Mouse (Mus musculus) ES-CJ7 (cell line): ENCODE results near the gene Gm10803.
A peak's percentile ranks its signal among the peaks of the same experiment; 100 is the strongest.
"Not testable (repeated sequence)": the region's sequence is repeated elsewhere in the genome, so short reads cannot be mapped to it uniquely, and the experiment has no call there.

ENCODE experiments used
- DNase-seq: peaks from one replicate; pipeline ENCODE4 v3.0.0; 2011; ENCODE audit warnings: low read depth, low spot score

The Gm10803 gene

DNA sequence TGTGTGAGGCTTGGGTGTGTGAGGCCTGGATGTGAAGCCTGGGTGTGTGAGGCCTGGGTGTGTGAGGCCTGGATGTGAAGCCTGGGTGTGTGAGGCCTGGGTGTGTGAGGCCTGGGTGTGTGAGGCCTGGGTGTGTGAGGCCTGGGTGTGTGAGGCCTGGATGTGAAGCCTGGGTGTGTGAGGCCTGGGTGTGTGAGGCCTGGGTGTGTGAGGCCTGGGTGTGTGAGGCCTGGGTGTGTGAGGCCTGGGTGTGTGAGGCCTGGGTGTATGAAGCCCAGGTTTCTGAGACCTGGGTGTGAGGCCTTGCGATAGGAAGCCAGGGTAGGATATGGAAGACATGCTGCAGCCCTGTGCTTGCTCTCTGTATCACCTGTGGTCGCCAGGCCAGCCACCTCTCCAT lies at the start of gene Gm10803:
Gene Gm10803, plus strand, starts transcription at position 301 of the 400 bp plus-strand sequence.
- not testable (repeated sequence) for DNase-seq

DNA sequence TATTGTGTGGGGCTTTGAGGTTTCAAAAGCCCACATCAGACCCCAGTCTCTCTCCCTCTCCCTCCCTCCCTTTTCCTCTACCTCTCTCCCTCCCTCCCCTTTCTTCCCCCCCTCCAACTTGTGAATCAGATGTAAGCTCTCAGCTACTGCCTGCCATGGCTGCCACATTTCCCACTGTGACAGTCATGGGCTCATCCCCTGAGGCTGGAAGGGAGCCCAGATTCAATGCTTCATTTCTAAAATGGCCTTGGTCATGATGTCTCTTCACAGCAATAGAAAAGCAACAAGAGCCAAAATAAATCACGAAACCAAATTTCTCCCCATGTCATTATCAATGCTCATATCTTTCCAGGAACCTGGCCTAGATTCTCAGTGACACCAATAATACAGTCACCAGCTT lies 49.5 kb upstream of the Gm10803 start:
- DNase-seq = no peak

DNA sequence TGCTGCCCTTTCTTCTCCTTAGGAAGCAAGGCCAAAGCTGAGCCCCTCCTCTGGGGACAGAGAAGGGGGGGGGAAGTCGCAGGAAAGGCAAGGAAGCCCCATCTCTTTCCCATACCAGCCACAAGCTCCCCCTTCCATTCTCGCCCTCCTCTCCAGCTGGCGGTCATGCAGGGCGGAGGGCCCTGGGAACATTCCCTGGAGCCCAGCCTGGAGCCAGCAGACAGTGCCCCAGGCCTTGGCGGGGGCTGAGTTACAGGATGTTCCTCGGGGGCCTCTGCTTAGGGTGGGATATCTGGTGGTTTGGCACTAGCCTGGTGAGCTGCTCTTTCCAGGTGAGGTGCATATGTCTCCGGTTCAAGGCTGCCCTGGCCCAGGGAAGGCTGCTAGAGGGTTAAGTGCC lies 48.2 kb upstream of the Gm10803 start:
- DNase-seq = no peak

DNA sequence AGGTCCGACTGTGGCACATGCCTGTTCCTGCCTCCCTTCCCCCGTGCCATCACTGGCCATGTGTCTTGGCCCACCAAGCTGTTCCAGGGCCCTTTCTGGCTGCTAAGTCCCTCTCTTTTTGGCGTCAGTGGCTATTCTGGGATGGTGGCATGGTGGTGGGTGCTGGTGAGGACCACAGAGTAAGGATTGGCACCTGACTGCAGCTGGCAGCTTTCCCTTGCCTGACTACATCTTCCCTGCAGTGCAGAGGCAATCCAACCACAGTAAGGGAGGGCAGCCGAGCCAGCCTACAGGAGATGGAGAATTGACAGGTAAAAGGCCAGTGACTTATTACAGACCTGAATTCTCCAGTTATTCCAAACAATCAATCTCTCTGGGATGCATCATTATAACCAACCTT lies 45.1 kb upstream of the Gm10803 start:
- no peak for DNase-seq

DNA sequence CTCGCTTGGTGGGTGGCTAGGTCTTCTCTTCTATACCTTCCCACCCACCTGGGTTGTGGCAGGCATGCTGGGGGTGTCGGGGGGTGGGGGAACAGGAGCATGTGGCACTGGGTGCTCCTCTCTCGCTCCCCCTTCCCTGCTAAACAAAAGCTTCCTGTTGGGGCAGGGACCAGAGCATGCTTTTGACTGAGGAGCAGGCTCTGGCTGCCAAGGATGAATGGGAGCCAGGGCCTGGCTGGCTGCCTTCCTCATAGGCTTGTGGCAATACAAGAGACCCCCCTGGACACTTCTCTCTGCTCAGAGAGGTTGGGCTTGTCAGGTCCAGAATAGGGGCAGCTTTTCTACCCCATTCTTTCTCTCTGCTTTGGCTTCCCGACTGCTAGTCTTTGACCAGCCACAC lies 39.3 kb upstream of the Gm10803 start:
- DNase-seq = no peak

DNA sequence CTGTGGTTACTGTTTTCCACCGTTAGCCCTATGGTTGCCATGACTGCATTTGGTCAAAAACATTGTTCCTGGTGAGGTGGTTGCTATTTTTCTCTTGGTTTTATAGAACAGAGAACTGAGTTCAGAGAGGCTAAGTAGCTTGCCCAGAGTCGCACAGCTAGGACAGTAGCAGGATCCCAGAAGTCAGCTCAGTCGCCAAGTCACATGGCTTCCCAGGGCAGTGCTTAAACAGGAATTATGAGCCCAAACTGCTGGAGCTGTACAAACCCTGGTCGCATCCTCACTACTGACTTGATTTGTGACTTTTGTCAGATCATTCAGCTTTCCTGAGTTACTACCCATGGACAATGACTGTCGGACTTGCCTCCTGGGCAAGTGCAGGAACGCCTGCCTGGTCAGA lies 38.8 kb upstream of the Gm10803 start:
- no peak for DNase-seq

DNA sequence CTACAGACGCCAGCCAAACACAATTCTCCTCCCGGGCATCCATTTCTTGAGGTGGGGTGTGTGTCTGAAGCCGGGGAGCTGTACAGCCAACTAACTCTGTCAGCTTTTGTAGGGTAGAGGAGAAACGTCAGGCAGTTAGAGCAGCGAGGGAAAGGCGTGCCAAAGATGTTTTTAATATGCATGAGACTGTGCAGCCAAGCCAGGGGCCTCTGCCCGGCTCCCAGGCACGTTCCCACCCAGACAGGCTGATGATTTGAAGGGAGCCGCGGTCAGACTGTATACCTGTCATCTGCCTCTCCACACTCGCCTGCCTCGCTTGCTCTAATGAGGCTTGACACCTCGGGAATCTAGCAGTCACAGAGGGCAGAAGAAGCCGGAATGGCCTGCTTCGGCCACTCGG lies 38.4 kb upstream of the Gm10803 start:
- DNase-seq = no peak

DNA sequence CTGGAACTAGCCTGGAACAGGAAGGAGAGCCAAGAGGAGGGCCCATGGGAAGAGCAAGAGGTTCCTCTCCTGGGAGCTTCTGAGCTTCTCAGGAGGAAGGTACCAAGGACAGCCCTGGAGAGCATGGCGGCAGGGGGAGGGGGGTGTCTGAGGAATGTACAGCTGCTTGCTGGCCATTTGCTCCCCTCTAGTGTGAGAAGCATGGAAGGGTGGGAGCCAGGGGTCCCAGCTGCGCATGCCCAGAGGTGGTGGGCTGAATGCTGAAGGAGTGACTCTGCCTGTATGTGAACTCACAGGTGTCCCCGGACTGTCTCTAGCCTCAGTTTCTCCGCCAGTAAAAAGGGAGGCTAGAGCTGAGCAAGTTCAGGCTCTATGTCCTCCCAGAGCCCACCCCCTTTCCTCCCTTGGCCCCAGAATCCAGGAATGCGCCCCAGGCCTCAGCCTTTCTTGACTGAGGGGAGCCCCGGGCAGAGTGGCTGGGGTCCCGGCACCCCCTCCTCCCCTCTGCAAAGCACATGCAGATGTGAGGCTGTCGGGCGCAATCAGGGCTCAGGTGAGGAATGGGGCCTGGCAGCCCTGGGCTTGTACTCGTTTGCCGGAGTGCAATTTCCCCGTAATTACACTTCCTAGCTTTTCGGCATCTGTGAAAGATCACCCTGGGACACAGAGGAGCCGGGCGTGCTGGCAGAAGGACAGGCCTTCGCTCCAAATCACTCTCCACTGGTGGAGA lies 35.2 kb upstream of the Gm10803 start:
- no peak for DNase-seq

DNA sequence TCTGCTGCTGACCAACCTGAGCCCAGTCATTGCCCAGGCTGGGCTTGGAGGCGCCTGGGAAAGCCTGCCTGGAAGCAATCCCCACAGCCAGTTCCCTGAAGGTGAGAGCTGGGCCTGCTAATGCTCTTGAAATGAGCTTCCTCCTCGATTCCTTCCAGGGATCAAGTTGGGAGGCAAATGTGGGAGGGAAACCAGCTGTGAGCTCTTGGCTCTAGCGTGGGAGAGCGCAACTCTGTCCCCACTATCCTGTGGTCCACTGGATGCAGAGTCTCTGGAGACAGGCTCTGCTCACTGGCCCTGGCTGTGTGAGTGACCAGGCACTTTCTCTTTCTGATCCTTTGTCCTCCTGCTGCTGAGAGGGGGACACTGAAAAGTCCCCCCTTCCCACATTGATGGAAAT lies 30.8 kb upstream of the Gm10803 start:
- DNase-seq = no peak

DNA sequence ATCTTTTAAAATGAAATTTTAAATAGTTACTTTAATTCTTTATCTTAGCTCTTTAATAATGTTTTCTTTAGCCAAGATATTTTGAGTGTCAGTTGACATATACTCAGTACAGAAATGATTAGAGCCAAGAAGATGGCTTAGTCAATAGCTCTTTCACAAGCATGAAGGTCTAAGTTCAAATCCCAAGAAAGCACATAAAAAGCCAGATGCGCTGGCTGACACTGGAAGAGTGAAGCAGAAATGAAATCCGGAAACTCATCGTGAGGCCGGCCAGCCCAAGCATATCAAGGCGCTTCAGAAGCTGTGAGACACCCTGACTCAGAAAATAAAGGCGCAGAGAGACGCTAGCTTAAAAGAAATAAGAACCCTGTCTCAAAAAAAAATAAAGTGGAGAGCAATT lies 26.5 kb upstream of the Gm10803 start:
- no peak for DNase-seq

DNA sequence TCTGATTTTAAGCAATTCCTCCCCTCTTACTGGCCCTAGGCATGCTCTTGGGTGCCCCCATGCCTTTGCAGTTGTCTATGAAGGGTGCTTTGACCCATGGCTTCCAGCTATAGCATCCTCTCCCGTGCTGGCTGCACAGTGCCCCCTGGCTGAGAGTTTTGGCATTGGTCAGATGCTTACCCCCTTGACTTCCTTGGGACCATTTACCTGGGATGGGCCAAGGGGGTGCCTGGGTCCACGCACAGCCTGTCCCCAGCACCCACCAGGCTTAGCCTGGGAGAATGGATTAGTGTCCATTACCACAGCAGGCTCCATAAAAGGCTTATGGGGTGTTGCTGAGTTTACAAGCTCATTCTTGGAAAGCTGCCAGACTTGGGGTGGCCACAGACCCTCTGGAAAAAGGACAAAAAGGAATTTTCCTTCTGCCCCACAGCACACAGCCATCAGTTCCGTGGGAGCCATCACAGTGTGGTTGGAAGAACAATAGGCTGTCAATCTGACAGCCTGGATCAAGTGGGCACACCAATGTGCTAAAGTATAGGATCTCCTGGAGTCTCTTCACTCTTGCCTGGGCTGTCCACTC lies 22.9 kb upstream of the Gm10803 start:
- peak; percentile 23 for DNase-seq

DNA sequence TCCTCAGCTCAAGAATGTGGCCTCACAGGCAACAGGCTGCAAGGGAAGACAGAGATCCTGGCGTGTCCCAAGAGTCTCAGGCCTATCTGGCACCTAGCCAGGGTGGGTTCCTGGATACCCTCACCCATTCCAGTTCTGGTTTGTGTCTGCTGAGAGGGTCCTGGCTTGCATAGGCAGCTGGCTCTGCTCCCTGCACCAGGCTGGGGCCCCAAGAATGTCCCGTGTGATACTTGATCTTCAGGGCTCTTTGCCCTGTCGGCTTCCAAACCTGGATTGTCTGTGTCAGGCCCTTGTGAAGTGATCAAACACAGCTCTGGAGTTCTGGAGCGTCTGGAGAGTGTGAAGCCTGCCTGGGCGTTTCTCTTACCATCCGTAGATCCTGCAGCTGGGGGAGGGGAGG lies 22.2 kb upstream of the Gm10803 start:
- DNase-seq = peak; percentile 7

DNA sequence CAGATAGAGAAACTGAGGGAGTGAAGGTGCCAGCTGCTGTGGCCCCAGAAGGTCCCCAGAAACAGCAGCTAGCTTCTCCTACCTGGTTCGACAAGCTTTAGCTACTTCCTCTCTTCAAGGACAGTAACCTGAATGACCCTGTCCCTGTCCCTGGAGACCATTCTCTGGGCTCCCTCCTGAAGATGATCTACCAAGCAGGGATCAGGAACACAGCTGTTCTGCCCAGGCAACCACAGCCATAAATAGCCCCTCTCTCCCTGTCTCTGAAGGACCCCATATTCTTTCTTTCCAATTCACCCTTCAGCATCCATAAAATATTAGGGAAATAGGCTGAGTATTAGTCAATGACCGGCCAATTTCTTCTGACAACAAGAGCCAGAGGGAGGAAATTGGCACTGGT lies 18.6 kb upstream of the Gm10803 start:
- no peak for DNase-seq

DNA sequence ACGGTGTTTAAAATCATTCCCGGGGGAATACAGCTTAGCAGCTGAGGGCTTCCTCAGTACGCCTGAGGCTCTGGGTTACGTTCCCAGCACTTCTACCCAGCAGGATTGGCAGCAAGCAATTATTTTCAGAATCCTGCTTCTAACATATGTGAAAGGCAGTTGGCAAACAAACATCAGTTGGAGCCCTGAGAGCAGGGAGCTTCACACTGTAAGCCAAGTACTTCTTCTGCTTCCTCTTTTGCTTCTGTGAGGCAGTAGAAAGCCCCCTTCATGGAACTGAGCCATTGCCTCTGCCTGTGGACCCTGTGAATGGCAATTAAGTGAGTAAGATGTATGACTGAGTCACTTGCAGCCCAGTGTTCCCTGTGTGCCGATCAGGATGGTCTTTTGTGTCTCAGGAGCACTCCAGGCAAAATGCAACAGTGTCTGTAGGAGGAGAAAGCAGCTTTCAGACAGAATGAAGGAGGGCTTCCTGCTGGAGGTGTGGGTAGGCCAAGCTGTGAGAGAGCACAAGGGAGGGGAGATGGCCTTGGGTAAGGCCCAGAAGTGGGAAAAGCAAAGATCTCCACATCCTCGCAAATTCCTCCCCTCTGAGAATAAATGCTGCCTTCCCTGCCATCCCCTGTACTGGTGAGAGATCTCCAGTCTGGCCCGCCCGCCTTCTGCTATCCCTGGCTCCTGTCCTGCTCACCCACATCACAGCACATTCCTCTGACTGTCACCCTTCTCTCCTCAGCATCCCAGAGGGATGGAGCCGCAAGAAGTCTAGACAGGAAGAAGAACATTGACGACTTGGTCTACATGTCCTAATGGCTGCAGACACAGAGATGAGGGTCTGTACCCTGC lies 7.5 kb upstream of the Gm10803 start:
- DNase-seq = no peak

DNA sequence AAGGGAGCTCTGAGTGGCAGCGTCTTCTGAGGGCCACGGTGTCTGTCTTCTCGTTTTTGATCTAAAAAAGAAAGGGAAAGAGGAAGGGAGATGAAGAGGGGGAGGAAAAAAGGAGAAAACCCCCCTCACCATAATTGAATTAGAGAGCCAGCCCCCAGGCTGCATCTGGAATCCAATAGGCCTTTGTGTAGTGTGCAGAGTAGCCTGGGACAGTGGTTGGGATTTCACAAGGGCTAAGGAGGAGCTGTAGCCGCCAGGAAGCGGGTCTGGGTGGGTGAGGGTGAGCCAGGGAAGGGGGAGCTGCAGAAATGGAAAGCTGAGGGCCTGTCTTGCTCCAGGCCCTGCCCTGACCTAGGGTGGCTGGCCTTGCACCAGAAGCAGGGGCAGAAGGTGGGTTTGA lies 6.5 kb upstream of the Gm10803 start:
- no peak for DNase-seq

DNA sequence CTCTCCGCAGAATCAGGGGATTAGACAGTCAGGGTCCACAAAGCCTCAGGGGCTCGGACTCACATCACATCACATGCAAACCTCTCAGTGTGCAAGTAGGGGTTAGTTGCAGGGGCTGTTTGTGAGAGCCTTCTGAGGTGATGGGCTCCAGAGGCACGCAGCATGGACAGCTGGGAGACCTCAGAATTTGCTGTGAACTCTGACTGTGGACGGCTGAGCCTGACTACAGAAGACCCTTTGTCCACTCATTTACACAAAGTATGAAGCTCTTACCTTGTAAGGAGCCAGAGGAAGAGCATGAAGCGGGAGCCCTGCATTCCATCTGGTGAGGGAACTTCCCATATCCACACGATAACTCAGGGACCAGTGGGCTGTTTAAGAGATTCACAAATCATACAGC lies 5.3 kb downstream of the Gm10803 start:
- DNase-seq = no peak

DNA sequence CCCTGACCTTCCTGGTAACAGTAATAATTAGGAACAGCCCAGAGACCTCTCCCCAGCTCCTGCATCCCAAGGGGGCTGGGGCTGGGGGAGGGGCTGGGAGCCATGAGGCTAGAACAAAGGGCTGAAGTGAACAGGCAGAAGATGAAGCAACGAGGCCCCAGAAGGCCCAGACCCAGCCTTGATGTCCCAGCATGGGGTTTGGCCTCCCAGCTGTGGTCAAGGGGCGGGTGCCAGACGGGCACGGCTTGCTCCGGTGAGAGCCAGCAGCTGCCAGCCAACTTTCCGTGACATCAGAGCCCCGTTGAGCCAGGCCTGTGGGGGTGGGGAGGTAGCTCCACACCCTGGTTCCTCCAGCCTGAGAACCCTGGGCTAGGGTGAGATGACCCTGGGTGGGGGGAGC lies 7.3 kb downstream of the Gm10803 start:
- no peak for DNase-seq

DNA sequence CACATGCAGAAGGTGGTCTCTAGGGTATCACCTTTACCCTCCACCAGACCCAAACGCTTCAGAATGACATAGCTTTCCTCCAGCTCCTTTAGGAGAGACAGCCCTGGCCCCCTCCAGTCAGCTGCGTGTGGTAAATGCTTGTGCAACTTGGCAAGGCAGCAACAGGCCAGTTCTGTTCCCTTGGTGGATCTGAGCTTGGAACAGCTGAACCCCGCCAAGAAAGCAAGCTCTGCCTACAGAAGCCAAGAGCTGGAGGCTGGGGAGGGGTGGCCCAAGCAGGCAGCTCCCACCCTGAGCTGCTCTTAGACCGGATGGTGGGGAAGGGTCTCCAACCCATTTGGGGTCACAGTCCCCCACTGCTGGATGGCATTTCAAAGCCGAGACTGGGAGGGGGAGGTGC lies 12.2 kb downstream of the Gm10803 start:
- no peak for DNase-seq

DNA sequence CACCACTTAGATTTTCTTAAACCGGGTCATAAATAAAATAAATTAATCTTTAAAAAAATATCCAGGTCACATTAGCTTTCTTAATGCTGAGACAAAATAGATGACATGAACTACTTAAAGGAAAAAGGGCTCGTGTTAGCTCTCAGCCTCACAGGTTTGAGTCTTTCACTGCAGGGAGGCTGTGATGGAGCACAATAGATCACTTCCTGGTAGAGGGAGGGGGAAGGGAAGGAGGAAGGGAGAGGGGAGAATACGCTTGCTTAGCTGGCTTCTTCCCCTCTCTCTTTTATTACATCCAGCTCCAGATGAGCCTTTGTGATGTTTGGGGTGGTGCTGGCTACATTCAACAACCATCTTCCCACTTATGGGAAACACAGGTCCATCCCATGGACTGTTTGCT lies 20.9 kb downstream of the Gm10803 start:
- DNase-seq = peak; percentile 52

DNA sequence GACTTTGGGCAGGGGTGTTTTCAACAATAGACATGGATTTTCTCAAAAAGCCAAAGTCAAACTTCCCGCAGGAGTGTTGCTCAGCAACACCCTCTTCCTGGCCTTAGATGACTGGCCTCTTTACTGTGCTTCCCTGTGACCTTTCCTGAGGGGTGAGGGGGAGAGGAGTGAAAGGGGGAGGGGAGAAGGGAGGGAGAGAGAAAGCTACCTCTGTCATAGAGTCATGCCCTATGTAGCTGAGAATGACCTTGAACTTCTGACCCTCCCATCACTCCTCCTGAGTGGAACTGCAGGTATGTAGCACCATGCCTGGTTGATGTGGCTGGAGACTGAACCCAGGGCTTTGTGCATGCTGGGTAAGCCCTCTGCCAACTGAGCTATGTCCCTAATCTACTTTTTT lies 25.5 kb downstream of the Gm10803 start:
- peak; percentile 70 for DNase-seq

DNA sequence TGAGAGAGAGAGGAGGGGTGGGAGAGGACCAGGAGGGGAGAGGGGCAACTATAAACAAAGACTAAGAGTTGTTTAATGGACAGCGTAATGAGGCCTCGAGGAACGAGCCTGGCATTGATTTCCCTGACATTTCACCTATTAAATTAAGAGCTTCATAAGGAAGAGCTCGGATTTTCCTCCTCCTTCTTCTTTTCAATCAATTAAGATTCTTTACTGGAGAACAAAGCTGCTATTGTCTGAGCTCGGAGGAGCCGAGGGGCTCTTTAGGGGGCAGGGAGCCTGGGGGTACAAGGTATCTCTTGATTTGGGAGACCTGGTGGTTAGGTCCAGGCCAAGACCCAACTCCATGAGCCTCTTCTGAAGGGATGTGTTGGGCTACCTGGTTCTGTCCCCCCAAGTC lies 27.1 kb downstream of the Gm10803 start:
- no peak for DNase-seq

DNA sequence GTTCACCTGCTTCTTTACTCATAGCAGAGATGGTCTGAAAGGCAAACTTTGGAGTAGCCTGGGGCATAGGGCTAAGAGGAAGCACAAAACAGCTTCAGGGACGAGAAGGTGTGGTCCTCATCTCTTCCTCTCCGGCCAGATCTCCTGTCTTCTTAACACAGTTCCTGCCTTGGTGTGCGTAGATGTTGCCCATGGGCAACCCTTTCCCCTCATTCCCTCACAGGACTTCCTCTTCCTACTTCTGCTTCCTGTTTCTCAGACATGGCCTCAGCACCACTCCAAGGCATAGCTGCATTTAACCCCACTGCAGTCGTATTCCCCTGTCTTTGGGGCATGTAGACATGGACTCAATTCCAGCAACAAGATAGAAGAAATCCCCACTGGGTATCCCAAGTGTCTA lies 29.5 kb downstream of the Gm10803 start:
- DNase-seq = no peak

DNA sequence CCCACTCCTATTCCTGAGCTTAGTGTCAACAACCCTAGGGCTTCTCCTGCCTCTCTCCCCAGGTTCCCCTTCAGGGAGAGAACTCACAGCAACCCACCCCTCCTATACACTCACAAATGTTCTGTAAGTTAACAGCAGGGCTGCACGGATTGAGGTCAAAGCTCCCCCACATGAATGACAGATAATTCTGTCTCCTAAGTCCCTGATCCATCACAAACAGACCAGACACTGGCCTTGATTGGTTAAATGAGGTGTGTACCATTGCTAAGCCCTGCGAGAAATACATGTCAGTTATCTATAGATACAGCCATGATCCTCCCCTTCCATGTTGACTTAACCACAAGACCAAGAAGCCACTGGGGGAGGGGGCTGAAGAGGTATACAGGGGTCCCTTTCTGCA lies 31.3 kb downstream of the Gm10803 start:
- no peak for DNase-seq
